Mouse (Mus musculus) bone marrow macrophage, adult 2 months (primary cell): Measurements from ENCODE around the gene Adgrv1. TPM values are rescaled to one million over a fixed set of nuclear protein-coding genes. Genes with fewer than 3 reads are reported as not detected.

ENCODE experiments used
- H3K27ac ChIP-seq: 2 replicates; pipeline ENCODE4 v1.5.1; 2012; ENCODE audit warnings: low read depth, low read length; ENCODE audit not compliant: insufficient read depth
- H3K4me1 ChIP-seq: 2 replicates; pipeline ENCODE4 v1.6.1; 2012; ENCODE audit warnings: low read length; ENCODE audit not compliant: control insufficient read depth, insufficient read depth
- H3K4me3 ChIP-seq: 2 replicates; pipeline ENCODE4 v1.5.1; 2012; ENCODE audit warnings: mild to moderate bottlenecking, low read length, moderate library complexity; ENCODE audit not compliant: insufficient read depth
- CTCF ChIP-seq: IDR thresholded peaks from 2 replicates; pipeline ENCODE4 v1.5.1; 2012; ENCODE audit warnings: low read depth, mild to moderate bottlenecking, low read length, moderate library complexity
- POLR2A ChIP-seq: IDR thresholded peaks from 2 replicates; pipeline ENCODE4 v1.6.1; 2012; ENCODE audit warnings: mild to moderate bottlenecking, low read depth, low read length, borderline replicate concordance
- polyA plus RNA-seq: library from polyadenylated mRNA; stranded (reverse); fragments of >200 nt; gene quantifications from 2 replicates; pipeline ENCODE4 v1.2.4, GENCODE M21; 2012; ENCODE audit not compliant: missing spikeins, insufficient read depth, insufficient read length

Gene Adgrv1
- polyA plus RNA-seq, 1 experiment, result 0.58 TPM

- Histone ChIP-seq H3K27ac (no peak overlapping the region), H3K4me1 (peaks cover 9% of the 10 kb centered on the region), H3K4me3 (no peak overlapping the region)
These were observed 280.7 kb downstream of the Adgrv1 start for GRCm38 (mm10) chr13:81352296-81352695.

DNA sequence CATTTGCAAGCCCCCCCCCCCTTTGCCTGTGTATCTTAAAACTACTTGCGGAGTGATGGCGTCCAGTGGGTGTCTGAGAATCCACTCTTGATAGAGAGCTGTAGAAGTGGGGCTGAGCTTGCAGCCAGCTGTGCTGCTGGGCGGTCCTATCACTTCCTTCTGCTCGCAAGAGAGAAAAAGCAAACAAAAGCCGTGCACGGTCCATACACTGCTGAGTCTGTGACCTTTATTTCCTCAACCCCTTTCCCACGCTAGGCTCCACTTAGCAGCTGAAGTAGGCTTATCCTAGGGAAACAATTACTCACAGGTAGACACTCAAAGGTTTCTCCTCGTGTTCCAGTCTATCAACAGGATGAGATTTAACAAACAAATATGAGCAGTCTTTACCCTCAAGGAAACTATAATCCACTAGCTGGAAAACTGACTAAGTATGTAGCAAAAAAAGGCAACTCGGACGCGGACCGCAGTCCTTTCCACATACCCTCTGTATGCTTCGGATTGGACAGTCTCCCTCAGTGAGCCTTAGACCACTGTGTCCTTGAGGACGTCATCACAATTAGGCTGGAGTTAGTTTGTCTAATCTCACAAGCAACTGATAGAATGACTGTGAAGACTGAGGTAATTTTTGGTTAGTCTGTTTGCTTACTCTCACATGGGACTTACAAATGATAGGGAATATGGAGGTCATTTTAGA lies 281.3 kb downstream of the Adgrv1 start:
- Histone ChIP-seq H3K27ac (peak overlapping the region; percentile 55), H3K4me1 (peaks cover 9% of the 10 kb centered on the region), H3K4me3 (peak overlapping the region; percentile 52)
- TF ChIP-seq CTCF (no peak), POLR2A (no peak)

More at GRCm38 (mm10) chr13:81352296-81352695, 280.7 kb downstream of the Adgrv1 start:
- TF ChIP-seq CTCF (no peak), POLR2A (no peak)

DNA sequence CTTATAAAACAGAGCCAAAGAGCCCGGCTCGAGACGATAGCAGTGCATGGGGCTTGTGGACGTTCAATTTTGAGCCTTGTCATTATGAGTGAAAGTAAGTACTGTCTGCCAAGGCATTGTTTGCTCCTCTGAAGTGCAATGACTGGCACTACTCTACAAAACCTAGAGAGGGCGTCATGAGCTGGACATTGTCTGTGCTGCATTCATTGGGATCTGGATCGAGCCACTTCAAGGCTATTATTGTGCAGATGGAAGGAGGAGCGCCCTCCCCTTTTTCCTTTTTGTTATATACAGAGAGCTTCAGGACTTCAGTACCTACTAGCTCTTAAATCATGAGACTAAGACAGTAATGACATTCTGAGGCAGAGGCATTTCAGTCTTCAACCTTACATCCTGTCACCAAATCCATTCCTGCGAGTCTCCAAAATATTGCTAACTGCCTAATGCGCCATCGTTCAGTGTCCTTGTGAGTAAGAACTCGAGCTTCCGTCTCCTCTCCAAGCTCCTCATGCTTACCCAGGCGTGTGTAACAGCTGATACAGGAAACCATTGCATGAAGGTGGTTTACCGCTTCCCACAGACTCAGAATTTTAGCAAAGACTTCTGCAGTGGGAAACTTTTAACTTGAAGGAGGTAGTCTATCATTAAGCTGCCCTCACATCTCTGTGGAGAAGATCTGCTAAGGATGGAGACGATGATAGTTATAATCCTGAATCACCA lies 285.5 kb downstream of the Adgrv1 start:
- Histone ChIP-seq H3K27ac (no peak overlapping the region), H3K4me1 (peaks cover 9% of the 10 kb centered on the region), H3K4me3 (no peak overlapping the region)
- TF ChIP-seq CTCF (no peak), POLR2A (no peak)

GRCm38 (mm10) chr13:81342987-81343596 lies 289.9 kb downstream of the Adgrv1 start:
- Histone ChIP-seq H3K4me3 (no peak overlapping the region), H3K27ac (no peak overlapping the region), H3K4me1 (no peaks in the 10 kb centered on the region)
- TF ChIP-seq CTCF (no peak), POLR2A (no peak)

- no peak overlapping the region for H3K4me3 ChIP-seq
- H3K27ac ChIP-seq, result no peak overlapping the region
- H3K4me1 ChIP-seq, result no peaks in the 10 kb centered on the region
- TF ChIP-seq CTCF (no peak), POLR2A (no peak)
These were observed 297.7 kb downstream of the Adgrv1 start for GRCm38 (mm10) chr13:81335241-81335640.

GRCm38 (mm10) chr13:81332018-81332417 lies 300.9 kb downstream of the Adgrv1 start:
- H3K4me1 ChIP-seq, result no peaks in the 10 kb centered on the region
- no peak for TF ChIP-seq CTCF
- no peak for TF ChIP-seq POLR2A
- H3K4me3 ChIP-seq, result no peak overlapping the region
- H3K27ac ChIP-seq, result no peak overlapping the region

DNA sequence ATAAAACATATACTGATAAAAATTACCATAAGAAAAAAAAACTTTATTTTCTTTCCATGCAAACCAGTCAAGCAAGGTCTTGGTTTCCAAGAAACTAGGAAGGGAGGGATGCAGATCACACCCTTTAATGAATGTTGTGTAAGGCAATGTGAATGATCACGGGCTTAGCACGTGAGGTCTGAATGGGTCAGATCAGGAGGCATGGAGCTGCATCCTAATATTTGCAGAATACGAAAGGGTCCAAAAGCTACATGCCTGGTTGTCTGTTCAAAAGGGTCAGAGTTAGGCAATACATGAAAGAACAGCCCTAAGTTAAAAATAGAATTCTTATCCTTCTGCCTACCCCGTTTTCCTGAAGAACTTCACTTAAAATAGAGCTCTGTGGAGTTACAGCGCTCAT lies 303.2 kb downstream of the Adgrv1 start:
- TF ChIP-seq POLR2A, result no peak
- TF ChIP-seq CTCF, result no peak
- Histone ChIP-seq H3K4me3 (no peak overlapping the region), H3K27ac (no peak overlapping the region), H3K4me1 (no peaks in the 10 kb centered on the region)

DNA sequence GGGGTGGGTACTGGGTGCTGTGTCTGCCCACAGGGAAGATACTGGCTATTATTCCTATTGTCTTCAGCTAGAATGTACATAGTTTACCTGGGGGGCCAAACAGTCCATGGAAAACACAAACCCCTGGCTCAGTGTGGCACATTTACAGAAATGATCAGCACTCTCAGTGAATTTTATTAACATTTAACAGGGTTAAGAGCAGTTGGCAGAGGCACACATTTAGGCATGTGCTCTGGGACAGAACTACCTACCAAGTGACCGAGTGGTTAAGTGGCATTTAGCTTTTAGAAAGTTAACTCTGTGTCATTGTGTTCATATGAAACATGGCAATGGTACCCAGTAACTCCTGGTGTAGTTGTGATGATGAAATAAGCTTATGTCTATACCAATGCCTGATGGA lies 304.8 kb downstream of the Adgrv1 start:
- Histone ChIP-seq H3K4me1 (no peaks in the 10 kb centered on the region), H3K27ac (no peak overlapping the region), H3K4me3 (no peak overlapping the region)
- TF ChIP-seq POLR2A (no peak), CTCF (no peak)

DNA sequence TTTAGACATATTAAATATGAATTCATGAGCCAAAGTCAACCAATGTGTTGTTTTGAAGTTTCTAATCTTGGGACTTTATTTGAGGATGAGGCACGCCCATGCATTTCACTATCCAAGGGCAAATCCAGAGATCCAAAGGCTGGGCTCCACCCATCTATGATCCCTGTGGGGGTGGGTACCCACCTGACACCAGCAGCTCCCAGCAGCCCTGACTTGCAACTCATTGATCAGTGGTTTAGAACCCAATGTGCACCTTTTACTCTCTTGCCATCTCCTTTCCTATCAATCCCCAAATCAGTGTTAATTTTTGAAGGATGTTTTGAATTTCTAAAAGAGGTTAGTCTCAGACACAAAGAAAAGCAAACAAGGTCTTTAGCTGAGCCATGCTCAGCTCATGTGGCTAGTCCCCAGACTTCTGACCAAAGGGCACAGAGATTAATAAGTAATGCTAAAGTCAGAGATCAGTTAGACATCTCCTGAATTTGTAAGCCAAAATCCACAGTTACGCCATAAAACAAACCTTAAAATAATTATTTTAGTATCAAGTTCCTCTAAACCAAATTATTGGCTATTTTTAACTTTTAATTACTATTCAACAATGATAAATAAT lies 307.2 kb downstream of the Adgrv1 start:
- Histone ChIP-seq H3K4me3 (no peak overlapping the region), H3K27ac (no peak overlapping the region), H3K4me1 (0 out of 2 replicates have a peak, but pooled peaks cover 2% of the 10 kb centered on the region)
- TF ChIP-seq POLR2A (no peak), CTCF (no peak)
